Mouse (Mus musculus) megakaryocyte, embryonic 14.5 days (primary cell): ENCODE measurements around the gene Spata2l.

Source experiments
- FLI1 ChIP-seq: IDR thresholded peaks from 2 replicates; pipeline ENCODE4 v1.6.1; 2012; ENCODE audit warnings: low read length, inconsistent platforms, mixed read lengths
- GATA1 ChIP-seq: IDR thresholded peaks from 3 replicates; pipeline ENCODE4 v1.6.1; 2012; ENCODE audit warnings: mixed read lengths, low read length, inconsistent platforms, borderline replicate concordance

DNA sequence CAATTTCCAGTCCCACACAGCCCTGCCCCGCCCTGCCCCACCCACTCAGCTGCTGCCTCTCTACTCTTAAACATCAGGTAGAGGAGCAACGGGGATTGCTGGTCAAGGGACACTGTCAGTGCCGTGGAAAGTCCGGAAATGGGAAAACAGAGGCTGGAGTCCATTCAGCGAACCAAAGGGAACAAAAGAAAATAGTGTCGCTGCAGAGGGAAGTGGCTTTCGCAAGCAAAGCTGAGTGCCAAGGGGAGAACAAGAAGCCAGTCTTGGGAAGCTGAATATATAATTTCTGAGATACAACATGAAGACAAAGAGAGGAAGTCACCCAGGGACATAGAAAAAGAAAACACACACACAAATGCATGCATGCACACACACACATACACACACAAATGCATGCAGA, 47.2 kb downstream of the Spata2l start:
- TF ChIP-seq GATA1 (no peak), FLI1 (no peak)
